12 mouse cellular contexts compared by ENCODE assay signal in the genomic region with DNA sequence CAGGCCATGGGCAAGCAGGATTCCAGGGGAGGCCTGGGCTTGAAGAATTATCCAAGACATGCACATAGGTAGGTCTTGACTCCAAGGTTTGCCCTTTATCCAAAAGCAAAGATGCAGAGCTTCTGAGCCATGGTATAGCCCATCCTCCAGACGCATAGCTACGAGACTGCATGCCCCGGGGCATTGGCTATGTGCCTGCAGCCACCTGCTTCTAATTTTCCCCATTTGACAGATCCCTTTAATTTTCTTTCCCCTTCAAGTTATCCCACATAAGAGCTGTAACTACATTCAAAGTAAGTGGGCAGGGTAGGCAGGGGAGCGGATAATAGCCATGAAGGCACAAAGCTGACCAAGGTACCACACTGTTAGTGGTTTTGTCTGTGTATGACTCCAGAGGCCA.
"Had no signal": no experiment of that assay in that cellular context is flagged by ENCODE, and none has a peak within 500 bp of the region (broad histone marks: within the 10 kb centered on the region; RNA-seq: fewer than 3 reads in every experiment).

No protein-coding gene starts in this region.

- H3K36me3 ChIP-seq: limb, embryonic 12.5 days; midbrain, embryonic 13.5 days had no signal

- ATAC-seq: lung, postnatal 0 days; midbrain, embryonic 13.5 days had no signal

- H3K9ac ChIP-seq: limb, embryonic 12.5 days; liver, embryonic 14.5 days; midbrain, embryonic 13.5 days had no signal

- H3K4me3 ChIP-seq: limb, embryonic 12.5 days; midbrain, embryonic 13.5 days had no signal

- H3K27ac ChIP-seq: limb, embryonic 12.5 days; liver, embryonic 14.5 days; midbrain, embryonic 13.5 days; stomach, postnatal 0 days had no signal

- H3K4me2 ChIP-seq: limb, embryonic 12.5 days; midbrain, embryonic 13.5 days had no signal

- DNase-seq: kidney, adult 18-20 months; kidney, postnatal 14 days; lung, adult 2 months; lung, postnatal 36 days; right cerebral cortex, adult 18-20 months; right cerebral cortex, postnatal 25 days; thymus, postnatal 4 days had no signal
